Mouse (Mus musculus) forebrain, embryonic 15.5 days (tissue): ENCODE results near the gene Wnt7b. TPM values are rescaled to one million over a fixed set of nuclear protein-coding genes. Genes with fewer than 3 reads are reported as not detected.

Source experiments
- ATAC-seq: fragments of 200-750 bp; cut with Nextera tagmentation; replicated peaks from 2 replicates; pipeline ENCODE4 v1.8.0; 2017; ENCODE audit warnings: mild to moderate bottlenecking, moderate TSS enrichment, moderate library complexity
- H3K27ac ChIP-seq: fragments of 300-500 bp; sonication (generic); replicated peaks from 2 replicates; pipeline ENCODE4 v1.5.1; 2015; ENCODE audit warnings: mild to moderate bottlenecking, inconsistent platforms
- H3K27me3 ChIP-seq: fragments of 300-500 bp; sonication (generic); 2 replicates; pipeline ENCODE4 v1.6.1; 2015; ENCODE audit warnings: inconsistent platforms
- H3K36me3 ChIP-seq: fragments of 300-500 bp; sonication (generic); 2 replicates; pipeline ENCODE4 v1.6.1; 2015; ENCODE audit warnings: mild to moderate bottlenecking, inconsistent platforms
- H3K4me1 ChIP-seq: fragments of 300-500 bp; sonication (generic); 2 replicates; pipeline ENCODE4 v1.6.1; 2015; ENCODE audit warnings: inconsistent platforms
- H3K4me2 ChIP-seq: fragments of 300-500 bp; sonication (generic); replicated peaks from 2 replicates; pipeline ENCODE4 v1.6.1; 2015; ENCODE audit warnings: mild to moderate bottlenecking, inconsistent platforms
- H3K4me3 ChIP-seq: fragments of 300-500 bp; sonication (generic); 2 replicates; pipeline ENCODE4 v1.5.1; 2015; ENCODE audit warnings: mild to moderate bottlenecking, inconsistent platforms
- H3K9ac ChIP-seq: fragments of 300-500 bp; sonication (generic); replicated peaks from 2 replicates; pipeline ENCODE4 v1.6.1; 2015; ENCODE audit warnings: mild to moderate bottlenecking, inconsistent platforms
- H3K9me3 ChIP-seq: fragments of 300-500 bp; sonication (generic); 2 replicates; pipeline ENCODE4 v1.6.1; 2016; ENCODE audit warnings: inconsistent platforms
- WGBS: fragments of 180-500 bp; shearing (Covaris S2); methylation state at CpG from one replicate; pipeline ENCODE4 v1.1.7; 2015; ENCODE audit warnings: mixed read lengths; 5-methylcytosine and 5-hydroxymethylcytosine counted together
- polyA plus RNA-seq: library from polyadenylated mRNA; unstranded; fragments of >200 nt; fragmentation: Nextera tagmentation; extraction: Ambion mirVana; gene quantifications from 2 replicates; pipeline ENCODE4 v1.2.1, GENCODE M21; 2015

The Wnt7b gene
- polyA plus RNA-seq, 1 experiment from 2014 or later = 132 TPM

DNA sequence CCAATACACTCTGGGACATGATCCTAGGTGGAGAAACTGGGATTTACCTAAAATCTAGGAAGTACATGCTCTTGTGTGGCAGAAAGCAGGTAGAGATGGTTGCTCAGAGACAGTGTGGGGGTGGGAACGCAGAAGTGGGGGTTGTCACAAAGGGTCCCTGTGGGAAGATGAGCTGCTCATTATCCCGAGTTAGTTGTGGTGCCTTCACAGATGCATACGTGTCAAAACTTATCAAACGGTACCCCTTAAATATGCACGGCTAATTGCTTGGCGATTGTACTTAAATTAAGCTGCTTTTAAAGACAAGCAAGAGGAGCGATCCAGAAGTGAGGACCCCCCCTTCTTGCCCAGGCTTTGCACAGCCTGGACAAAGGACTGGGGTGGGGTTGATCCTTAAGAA lies 92.5 kb downstream of the Wnt7b start:
- 21% methylated on average over 7 of the region's 7 CpGs for WGBS
- H3K4me3 ChIP-seq = no peak overlapping the region
- H3K9ac ChIP-seq = no peak overlapping the region
- H3K4me2 ChIP-seq = no peak overlapping the region
- H3K36me3 ChIP-seq = no peaks in the 10 kb centered on the region
- peaks cover 48% of the 10 kb centered on the region for H3K4me1 ChIP-seq
- peak overlapping the region; percentile 87 for H3K27ac ChIP-seq
- H3K9me3 ChIP-seq = no peaks in the 10 kb centered on the region
- H3K27me3 ChIP-seq = no peaks in the 10 kb centered on the region
- ATAC-seq = peak; percentile 21; the same call in 1 of the 2 replicates

DNA sequence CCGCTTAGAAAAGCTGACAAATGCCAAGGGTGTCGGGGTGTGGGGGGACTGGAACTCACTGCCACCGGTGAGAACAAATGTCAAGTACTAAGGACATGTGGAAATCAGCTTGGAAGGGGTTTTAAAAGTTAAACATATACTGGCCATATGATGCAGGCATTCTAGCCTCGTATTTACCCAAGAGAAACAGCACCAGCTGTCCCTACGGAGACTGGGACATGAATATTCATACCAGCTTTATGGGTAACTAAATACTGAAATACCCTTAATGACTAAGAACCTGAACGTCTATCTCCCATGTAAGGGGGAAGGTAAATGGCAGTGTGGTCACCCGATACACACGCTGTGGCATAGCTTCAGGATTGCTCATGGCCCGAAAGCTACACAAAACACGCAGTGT lies 93.4 kb downstream of the Wnt7b start:
- Histone ChIP-seq H3K36me3 (no peaks in the 10 kb centered on the region), H3K9me3 (no peaks in the 10 kb centered on the region), H3K9ac (no peak overlapping the region), H3K4me3 (no peak overlapping the region), H3K27ac (peak overlapping the region; percentile 87), H3K4me1 (peaks cover 39% of the 10 kb centered on the region), H3K27me3 (no peaks in the 10 kb centered on the region), H3K4me2 (no peak overlapping the region)
- WGBS = 59% methylated on average over 10 of the region's 10 CpGs
- ATAC-seq = no peak; the same call in 1 of the 2 replicates

Other genes with a start within 250 kb of the Wnt7b start
- 517 and 526 TPM in 2 replicates for gene Atxn10, start 246.2 kb downstream of the Wnt7b start, polyA plus RNA-seq
- gene 7530416G11Rik, start 79.2 kb downstream of the Wnt7b start, polyA plus RNA-seq = 0.14 TPM in 1 of 2 replicates, not detected in the other
- gene Ppara, start 152.5 kb upstream of the Wnt7b start, polyA plus RNA-seq = 1.4 and 1.5 TPM in 2 replicates
- gene Cdpf1, start 229.2 kb upstream of the Wnt7b start, polyA plus RNA-seq = 22.8 and 24.3 TPM in 2 replicates
- 0.04 and 0.06 TPM in 2 replicates for gene Pkdrej, start 239.3 kb upstream of the Wnt7b start, polyA plus RNA-seq
- gene Ttc38, start 249.8 kb upstream of the Wnt7b start, polyA plus RNA-seq = 2.9 and 3.6 TPM in 2 replicates